Mouse (Mus musculus) kidney, adult 2 months (tissue): Measurements from ENCODE around the gene Sec16a. TPM values are rescaled to one million over a fixed set of nuclear protein-coding genes. Genes with fewer than 3 reads are reported as not detected.

Source experiments
- DNase-seq: peaks from one replicate; pipeline ENCODE4 v3.0.0; 2021
- H3K27ac ChIP-seq: fragments of 200-500 bp; 2 replicates; pipeline ENCODE4 v1.5.1; 2012; ENCODE audit warnings: low read depth, low read length, control low read depth, inconsistent platforms; ENCODE audit not compliant: insufficient read depth
- H3K27me3 ChIP-seq: fragments of 200-500 bp; replicated peaks from 2 replicates; pipeline ENCODE4 v1.6.1; 2012; ENCODE audit warnings: mild to moderate bottlenecking, moderate library complexity, low read length, inconsistent platforms; ENCODE audit not compliant: control insufficient read depth, insufficient read depth
- H3K36me3 ChIP-seq: fragments of 200-500 bp; 2 replicates; pipeline ENCODE4 v1.6.1; 2012; ENCODE audit warnings: mild to moderate bottlenecking, moderate library complexity, low read length, inconsistent platforms; ENCODE audit not compliant: control insufficient read depth, insufficient read depth
- H3K4me1 ChIP-seq: fragments of 200-500 bp; 2 replicates; pipeline ENCODE4 v1.6.1; 2011; ENCODE audit warnings: low read length; ENCODE audit not compliant: control insufficient read depth, insufficient read depth
- H3K4me3 ChIP-seq: fragments of 200-500 bp; 2 replicates; pipeline ENCODE4 v1.5.1; 2011; ENCODE audit warnings: mild to moderate bottlenecking, low read depth, low read length, control low read depth; ENCODE audit not compliant: insufficient read depth
- CTCF ChIP-seq: fragments of 200-500 bp; conservative IDR thresholded peaks from 2 replicates; pipeline ENCODE4 v1.5.1; 2011; ENCODE audit warnings: low read depth, mild to moderate bottlenecking, control low read depth, low read length, moderate library complexity, mixed read lengths; ENCODE audit not compliant: insufficient read depth, insufficient read length
- POLR2A ChIP-seq: fragments of 200-500 bp; IDR thresholded peaks from one replicate; pipeline ENCODE4 v1.6.1; 2011; ENCODE audit warnings: low read depth, low read length, control low read depth
- WGBS: fragments of 180-500 bp; shearing (Covaris S2); methylation state at CpG from one replicate; pipeline ENCODE4 v1.1.7; 2018; 5-methylcytosine and 5-hydroxymethylcytosine counted together
- polyA plus RNA-seq: library from polyadenylated mRNA; depleted of rRNA; stranded (reverse); fragments of >200 nt; gene quantifications from 2 replicates; pipeline ENCODE4 v1.2.3, GENCODE M21; 2012

The Sec16a gene
- polyA plus RNA-seq, 1 experiment, result 71.1 TPM

GRCm38 (mm10) chr2:26486835-26487321 is 41.9 kb upstream of the Sec16a start:
- DNase-seq, result no peak
- H3K4me1 ChIP-seq, result peaks cover 51% of the 10 kb centered on the region

DNA sequence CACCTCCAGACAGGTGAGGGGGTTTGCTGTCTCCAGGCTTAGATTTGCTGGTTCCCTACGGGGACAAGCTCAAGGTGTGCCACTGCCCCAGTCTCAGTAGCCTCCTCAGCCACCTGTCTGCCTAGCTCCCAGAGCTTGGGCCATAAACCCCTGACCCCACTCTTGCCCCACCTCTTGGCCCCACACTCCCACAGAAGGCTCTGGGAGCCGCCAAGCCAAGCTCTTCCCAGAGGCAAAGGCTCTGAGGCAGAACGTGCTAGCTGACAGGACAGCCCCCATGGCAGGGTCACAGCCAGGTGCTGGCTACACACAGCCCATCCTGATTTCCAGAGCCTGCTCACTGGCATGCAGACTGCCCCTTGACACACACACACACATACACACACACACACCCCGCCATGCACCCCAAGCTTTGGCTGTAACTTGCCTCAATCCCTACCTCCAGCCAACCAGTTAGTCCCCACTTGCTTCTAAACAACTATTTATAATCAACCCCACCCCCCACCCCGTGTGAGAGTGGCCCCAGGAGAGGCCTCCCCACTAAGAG is 41.3 kb upstream of the Sec16a start:
- WGBS, result 26% methylated on average over 5 of the region's 5 CpGs
- TF ChIP-seq CTCF (no peak), POLR2A (no peak)

More at GRCm38 (mm10) chr2:26486835-26487321, 41.9 kb upstream of the Sec16a start:
- 56% methylated on average over 3 of the region's 3 CpGs for WGBS
- H3K27ac ChIP-seq, result no peak overlapping the region
- no peaks in the 10 kb centered on the region for H3K27me3 ChIP-seq
- no peak overlapping the region for H3K4me3 ChIP-seq
- no peaks in the 10 kb centered on the region for H3K36me3 ChIP-seq
- TF ChIP-seq POLR2A (no peak), CTCF (no peak)

GRCm38 (mm10) chr2:26485710-26486109 is 40.7 kb upstream of the Sec16a start:
- TF ChIP-seq POLR2A, result no peak
- no peak for TF ChIP-seq CTCF
- no peak overlapping the region for H3K27ac ChIP-seq

More for the DNA sequence above, 41.3 kb upstream of the Sec16a start:
- Histone ChIP-seq H3K4me3 (no peak overlapping the region), H3K4me1 (peaks cover 56% of the 10 kb centered on the region), H3K36me3 (no peaks in the 10 kb centered on the region), H3K27ac (no peak overlapping the region), H3K27me3 (no peaks in the 10 kb centered on the region)
- no peak for DNase-seq

DNA sequence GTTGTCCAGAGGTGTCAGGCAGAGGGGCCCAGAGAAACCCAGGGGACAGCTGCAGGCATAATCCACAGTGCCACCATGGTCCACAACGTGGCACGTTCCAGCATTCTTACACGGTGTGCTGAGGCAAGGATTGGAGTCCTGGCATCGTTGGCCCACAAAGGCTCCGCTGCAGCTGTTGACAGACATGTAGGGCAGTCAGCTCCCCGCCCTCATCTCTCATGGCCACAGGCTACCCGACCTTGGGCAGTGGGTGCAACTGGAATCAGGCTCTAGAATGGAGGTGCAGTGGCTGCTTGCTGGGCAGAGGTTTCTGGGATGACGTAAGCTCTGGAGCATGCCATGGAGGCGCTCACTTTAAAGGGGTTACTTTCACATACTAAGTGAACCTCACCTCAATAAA is 40.3 kb upstream of the Sec16a start:
- Histone ChIP-seq H3K4me1 (peaks cover 58% of the 10 kb centered on the region), H3K4me3 (no peak overlapping the region), H3K36me3 (no peaks in the 10 kb centered on the region), H3K27me3 (no peaks in the 10 kb centered on the region), H3K27ac (no peak overlapping the region)
- DNase-seq, result no peak
- TF ChIP-seq POLR2A (no peak), CTCF (no peak)
- 65% methylated on average over 9 of the region's 9 CpGs for WGBS

More at GRCm38 (mm10) chr2:26485710-26486109, 40.7 kb upstream of the Sec16a start:
- Histone ChIP-seq H3K27me3 (no peaks in the 10 kb centered on the region), H3K4me3 (no peak overlapping the region), H3K36me3 (no peaks in the 10 kb centered on the region), H3K4me1 (peaks cover 61% of the 10 kb centered on the region)
- WGBS, result 37% methylated on average over 7 of the region's 7 CpGs
- DNase-seq, result no peak

DNA sequence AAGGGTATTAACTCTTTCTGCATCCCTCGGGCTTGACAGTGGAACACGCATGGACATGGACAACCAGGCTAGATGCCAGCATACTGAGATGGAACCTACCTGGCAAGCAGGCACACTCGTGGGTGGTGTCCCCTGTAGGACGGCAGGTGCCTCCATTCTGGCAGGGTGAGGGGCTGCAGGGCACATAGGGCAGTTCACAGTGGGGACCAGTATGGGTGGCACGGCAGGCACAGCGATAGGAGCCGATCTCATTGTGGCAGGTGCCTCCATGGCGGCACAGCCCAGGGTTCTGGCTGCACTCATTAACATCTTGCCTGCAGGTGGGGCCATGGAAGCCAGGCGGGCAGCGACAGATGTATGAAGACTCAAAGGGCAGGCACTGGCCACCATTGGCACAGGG is 39.2 kb upstream of the Sec16a start:
- H3K27ac ChIP-seq, result no peak overlapping the region
- no peaks in the 10 kb centered on the region for H3K27me3 ChIP-seq
- H3K36me3 ChIP-seq, result no peaks in the 10 kb centered on the region
- 85% methylated on average over 10 of the region's 10 CpGs for WGBS
- H3K4me1 ChIP-seq, result peaks cover 55% of the 10 kb centered on the region
- no peak overlapping the region for H3K4me3 ChIP-seq
- no peak for DNase-seq
- no peak for TF ChIP-seq POLR2A
- no peak for TF ChIP-seq CTCF

DNA sequence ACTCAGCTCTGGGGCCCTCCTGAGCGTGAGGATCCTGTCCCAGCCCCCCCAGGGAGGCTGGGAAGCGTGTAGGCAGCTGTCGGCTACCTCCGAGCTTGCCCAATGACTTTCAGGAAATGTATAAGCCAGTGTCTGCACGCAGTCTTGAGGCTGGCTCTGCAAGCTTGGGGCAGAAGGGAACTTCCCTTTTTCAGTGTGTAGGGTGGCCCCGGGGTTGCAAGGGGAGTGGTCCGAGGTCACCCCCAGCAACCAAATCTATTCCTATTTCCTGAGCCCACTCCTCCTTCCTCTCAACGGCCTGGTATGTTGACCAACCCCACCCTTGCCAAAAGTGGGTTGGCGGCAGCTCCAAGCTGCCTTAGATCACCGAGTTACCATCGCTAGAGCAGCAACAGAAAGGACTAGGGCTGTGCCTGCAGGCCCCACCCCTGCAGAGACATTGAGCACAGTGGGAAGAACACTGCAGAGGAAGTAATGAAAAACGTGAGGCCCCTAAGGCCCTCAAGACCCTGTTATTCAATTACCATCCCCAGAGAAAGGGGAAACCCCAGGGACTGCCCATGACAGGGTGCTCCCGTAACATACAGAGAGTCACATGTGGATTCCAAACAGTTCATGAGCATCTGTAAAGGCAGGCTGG is 38.3 kb upstream of the Sec16a start:
- Histone ChIP-seq H3K4me1 (peaks cover 55% of the 10 kb centered on the region), H3K36me3 (no peaks in the 10 kb centered on the region), H3K27me3 (no peaks in the 10 kb centered on the region), H3K4me3 (no peak overlapping the region), H3K27ac (peak overlapping the region; percentile 93)
- DNase-seq, result no peak
- 34% methylated on average over 13 of the region's 13 CpGs for whole genome bisulfite sequencing
- TF ChIP-seq POLR2A (no peak), CTCF (no peak)

- no peaks in the 10 kb centered on the region for H3K36me3 ChIP-seq
- 64% methylated on average over 3 of the region's 3 CpGs for WGBS
- H3K27ac ChIP-seq, result peak overlapping the region; percentile 93
- DNase-seq, result no peak
- no peaks in the 10 kb centered on the region for H3K27me3 ChIP-seq
- TF ChIP-seq CTCF (no peak), POLR2A (no peak)
- H3K4me1 ChIP-seq, result peaks cover 50% of the 10 kb centered on the region
- H3K4me3 ChIP-seq, result no peak overlapping the region
Observed at GRCm38 (mm10) chr2:26482824-26483223, 37.8 kb upstream of the Sec16a start.
